ENCODE assay signal across 10 mouse cellular contexts in the genomic region with DNA sequence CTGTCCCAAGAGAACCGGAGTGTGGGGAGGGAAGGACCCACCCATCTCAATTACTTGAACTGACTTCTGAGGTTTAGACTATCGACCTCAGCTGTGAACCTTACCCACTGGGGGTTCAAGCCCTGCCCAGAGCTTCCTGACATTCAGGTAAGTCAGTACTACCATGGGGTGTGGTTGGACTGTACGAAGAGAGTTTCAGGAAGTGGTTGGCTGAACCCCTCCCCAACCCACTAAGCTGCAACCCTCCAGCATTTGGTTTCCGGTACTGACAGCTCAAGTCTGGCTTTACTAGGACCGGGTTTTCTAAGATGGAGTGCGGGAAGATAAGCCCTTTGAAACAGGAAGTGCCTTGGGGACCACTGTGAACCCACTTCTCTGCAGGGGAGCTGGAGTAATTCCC. TPM values are rescaled to one million over a fixed set of nuclear protein-coding genes. Genes with fewer than 3 reads are reported as not detected.
DNase-seq lines count a peak whose midpoint lies in the region; ATAC-seq and TF ChIP-seq lines count a peak whose summit lies in the region.
"Had no signal": no experiment of that assay in that cellular context is flagged by ENCODE, and none has a peak within 500 bp of the region (broad histone marks: within the 10 kb centered on the region; RNA-seq: fewer than 3 reads in every experiment).

No protein-coding gene starts in this region.

- in situ Hi-C loops in CH12.LX (cut with MboI; ENCODE audit: low pct_ligation_motif_present, low pct_unique_long_range_greater_than_20kb, low sequenced_read_pairs), result no loop called here

- peak; percentile 80 for ATAC-seq in intestine, embryonic 16.5 days

- no peak overlapping the region for H3K4me3 ChIP-seq in CH12.LX (replicated peaks in 1 of 3; ENCODE audit: low read depth in 2 of 3, low read length in 2 of 3, poor library complexity in 1 of 3)
- H3K4me3 ChIP-seq in intestine, embryonic 16.5 days (ENCODE audit: low read length), result peak overlapping the region; percentile 29
- no peak overlapping the region for H3K4me3 ChIP-seq in gastrocnemius, adult 2 months

- TF ChIP-seq POLR2A in CH12.LX (IDR thresholded peaks at IDR 0.05; ENCODE audit: low read depth, low read length), result no peak

- dilution Hi-C loops in CH12.LX (cut with MboI; ENCODE audit: extremely low pct_ligation_motif_present, extremely low pct_unique_long_range_greater_than_20kb, low sequenced_read_pairs), result no loop called here

- H3K36me3 ChIP-seq in CH12.LX (replicated peaks in 1 of 2; ENCODE audit: control insufficient read depth in 1 of 2, insufficient read depth in 1 of 2, low read length in 1 of 2), result no peaks in the 10 kb centered on the region
- no peaks in the 10 kb centered on the region for H3K36me3 ChIP-seq in intestine, embryonic 16.5 days (ENCODE audit: control insufficient read depth, insufficient read depth, low read length)

- peak; percentile 52 to 59 for DNase-seq in B cell, adult 2 months
- DNase-seq in CH12.LX (ENCODE audit: extremely low read depth) (peak; percentile 52), MN1 (ENCODE audit: low spot score) (no peak)
- peak; percentile 27 for DNase-seq in skeletal muscle tissue, adult 2 months (ENCODE audit: low read depth, low spot score)
- no peak for DNase-seq in frontal cortex, postnatal 36 days (ENCODE audit: low spot score in 2 of 2)
- DNase-seq in gastrocnemius, adult 2 months, result no peak
- no peak for DNase-seq in testis, postnatal 10 days (ENCODE audit: low spot score)
- DNase-seq: cerebellum, postnatal 25 days had no signal

- H3K9me3 ChIP-seq in CH12.LX (replicated peaks; ENCODE audit: low read length), result no peaks in the 10 kb centered on the region
- no peaks in the 10 kb centered on the region for H3K9me3 ChIP-seq in intestine, embryonic 16.5 days (ENCODE audit: control insufficient read depth, low read length)

- H3K4me2 ChIP-seq in CH12.LX (ENCODE audit: insufficient read depth, low read depth, poor library complexity, severe bottlenecking), result no peak overlapping the region
- peak overlapping the region; percentile 43 for H3K4me2 ChIP-seq in intestine, embryonic 16.5 days (ENCODE audit: low read depth, low read length)

- H3K27me3 ChIP-seq in CH12.LX (replicated peaks), result peaks cover 13% of the 10 kb centered on the region
- H3K27me3 ChIP-seq in intestine, embryonic 16.5 days (replicated peaks; ENCODE audit: control insufficient read depth, insufficient read depth, low read length), result peaks cover 6% of the 10 kb centered on the region

- H3K79me2 ChIP-seq in CH12.LX (replicated peaks; ENCODE audit: control insufficient read depth, extremely low read depth, insufficient read depth, poor library complexity, severe bottlenecking), result no peaks in the 10 kb centered on the region

- H3K9ac ChIP-seq in CH12.LX (ENCODE audit: insufficient read depth, low read depth), result no peak overlapping the region
- H3K9ac ChIP-seq in intestine, embryonic 16.5 days (ENCODE audit: low read depth, low read length), result peak overlapping the region; percentile 62; the same call in 1 of the 2 replicates

- no peak overlapping the region for H3K27ac ChIP-seq in CH12.LX (ENCODE audit: insufficient read depth, low read depth)
- peak overlapping the region; percentile 92 for H3K27ac ChIP-seq in intestine, embryonic 16.5 days (ENCODE audit: low read length)
- no peak overlapping the region for H3K27ac ChIP-seq in gastrocnemius, adult 2 months
- H3K27ac ChIP-seq: macrophage had no signal

- no peak for TF ChIP-seq RAD21 in CH12.LX (IDR thresholded peaks at IDR 0.05; ENCODE audit: low read depth, low read length)

- TF ChIP-seq CTCF in CH12.LX (conservative IDR thresholded peaks at IDR 0.05 in 1 of 2, IDR thresholded peaks at IDR 0.05 in 1 of 2; ENCODE audit: low read depth in 2 of 2, low read length in 2 of 2), result no peak
- TF ChIP-seq CTCF in gastrocnemius, adult 2 months (IDR thresholded peaks at IDR 0.05), result no peak

- 47% methylated on average over 6 of the region's 6 CpGs for WGBS in intestine, embryonic 16.5 days

- H3K4me1 ChIP-seq in CH12.LX (ENCODE audit: control insufficient read depth in 1 of 2, insufficient read depth in 2 of 2), result peaks cover 7 to 24% of the 10 kb centered on the region in 2 experiments
- H3K4me1 ChIP-seq in intestine, embryonic 16.5 days (ENCODE audit: control insufficient read depth, insufficient read depth, low read length), result peaks cover 11% of the 10 kb centered on the region

- no peak for TF ChIP-seq EP300 in CH12.LX (IDR thresholded peaks at IDR 0.05; ENCODE audit: low read length)

- intact Hi-C loops in gastrocnemius, adult 2 months (cut with DNase I), result no loop called here

TF ChIP-seq in CH12.LX, 34 proteins besides CTCF, POLR2A, EP300 and RAD21:
- TF ChIP-seq MEF2A (IDR thresholded peaks at IDR 0.05; ENCODE audit: borderline replicate concordance, low read depth, low read length) (no peak), ELF1 (IDR thresholded peaks at IDR 0.05; ENCODE audit: low read depth, low read length) (peak; percentile 62; the same call in 1 of the 2 replicates), TCF12 (IDR thresholded peaks at IDR 0.05; ENCODE audit: low read depth, low read length) (0 out of 2 replicates have a peak, but pooled peaks have one; percentile 9)

RNA-seq across cellular contexts. Expression of gene Ggt1, which starts 4.0 kb away (rescaled TPM):
- total RNA-seq in CH12.LX (2012; rRNA removed), result 1.3 and 2.1 TPM in 2 replicates
- 0.68 and 1.3 TPM in 2 replicates for total RNA-seq in CH12.LX (2014; rRNA removed)
- 2.0 and 3.8 TPM in 2 replicates for polyA plus RNA-seq in CH12.LX (2012; ENCODE audit: insufficient read length, low read depth)
- polyA plus RNA-seq in intestine, embryonic 16.5 days (2015; fragmentation: Nextera tagmentation; extraction: Ambion mirVana), result 115 and 144 TPM in 2 replicates
- total RNA-seq in gastrocnemius, adult 2 months (2021), result not detected
- polyA plus RNA-seq: macrophage had no signal

RNA-seq across cellular contexts. Expression of gene Lrrc75b, which starts 5.3 kb away (rescaled TPM):
- not detected in 2 replicates for total RNA-seq in CH12.LX (2012; rRNA removed)
- not detected in 2 replicates for total RNA-seq in CH12.LX (2014; rRNA removed)
- polyA plus RNA-seq in CH12.LX (2012; ENCODE audit: insufficient read length, low read depth), result not detected in 2 replicates
- polyA plus RNA-seq in intestine, embryonic 16.5 days (2015; fragmentation: Nextera tagmentation; extraction: Ambion mirVana), result 1.9 and 2.7 TPM in 2 replicates
- under 1 TPM; 0.11 to 0.15 TPM for total RNA-seq in gastrocnemius, adult 2 months (2021)
- polyA plus RNA-seq: macrophage had no signal

RNA-seq across cellular contexts. Expression of gene Ggt5, which starts 23.7 kb away (rescaled TPM):
- total RNA-seq in CH12.LX (2012; rRNA removed), result not detected in 2 replicates
- total RNA-seq in CH12.LX (2014; rRNA removed), result not detected in 2 replicates
- polyA plus RNA-seq in CH12.LX (2012; ENCODE audit: insufficient read length, low read depth), result not detected in 2 replicates
- polyA plus RNA-seq in intestine, embryonic 16.5 days (2015; fragmentation: Nextera tagmentation; extraction: Ambion mirVana), result 8.6 and 8.8 TPM in 2 replicates
- 1 to 10 TPM; 2.9 to 4.6 TPM for total RNA-seq in gastrocnemius, adult 2 months (2021)

RNA-seq across cellular contexts. Expression of gene Gucd1, which starts 47.7 kb away (rescaled TPM):
- total RNA-seq in CH12.LX (2012; rRNA removed), result 15.9 and 18.0 TPM in 2 replicates
- total RNA-seq in CH12.LX (2014; rRNA removed), result 19.0 and 19.5 TPM in 2 replicates
- polyA plus RNA-seq in CH12.LX (2012; ENCODE audit: insufficient read length, low read depth), result 15.6 and 16.8 TPM in 2 replicates
- 55.5 and 63.0 TPM in 2 replicates for polyA plus RNA-seq in intestine, embryonic 16.5 days (2015; fragmentation: Nextera tagmentation; extraction: Ambion mirVana)
- 10 to 100 TPM; 48.2 to 78.7 TPM for total RNA-seq in gastrocnemius, adult 2 months (2021)

RNA-seq across cellular contexts. Expression of gene Snrpd3, which starts 48.1 kb away (rescaled TPM):
- 101 and 119 TPM in 2 replicates for total RNA-seq in CH12.LX (2012; rRNA removed)
- total RNA-seq in CH12.LX (2014; rRNA removed), result 44.6 and 57.8 TPM in 2 replicates
- 554 and 595 TPM in 2 replicates for polyA plus RNA-seq in CH12.LX (2012; ENCODE audit: insufficient read length, low read depth)
- 136 and 144 TPM in 2 replicates for polyA plus RNA-seq in intestine, embryonic 16.5 days (2015; fragmentation: Nextera tagmentation; extraction: Ambion mirVana)
- total RNA-seq in gastrocnemius, adult 2 months (2021), result 10 to 100 TPM; 65.9 to 91.4 TPM

Comparison
In these comparisons a context has a peak if more than half of its experiments do, and no peak if none do; other contexts are left out.
1. DNase-seq: peak in B cell, adult 2 months (2 of 2), CH12.LX (single experiment) and skeletal muscle tissue, adult 2 months (single experiment); none in MN1 (single experiment), frontal cortex, postnatal 36 days (0 of 2), gastrocnemius, adult 2 months (single experiment) and testis, postnatal 10 days (single experiment).